Mouse (Mus musculus) G1E (cell line): ENCODE measurements at regions not wholly inside any gene's neighbourhood (a gene's known extent, or its start where the extent isn't known, plus 50 kb on each side); places are given as distances from the start of the nearest gene placed in this dataset.

Source experiments
- GATA1 ChIP-seq: IDR thresholded peaks from 2 replicates; pipeline ENCODE4 v1.6.1; 2012; ENCODE audit warnings: borderline replicate concordance, low read length, inconsistent platforms, mixed read lengths
- GATA2 ChIP-seq: IDR thresholded peaks from 2 replicates; pipeline ENCODE4 v1.6.1; 2012; ENCODE audit warnings: low read depth, low read length, inconsistent platforms, borderline replicate concordance

DNA sequence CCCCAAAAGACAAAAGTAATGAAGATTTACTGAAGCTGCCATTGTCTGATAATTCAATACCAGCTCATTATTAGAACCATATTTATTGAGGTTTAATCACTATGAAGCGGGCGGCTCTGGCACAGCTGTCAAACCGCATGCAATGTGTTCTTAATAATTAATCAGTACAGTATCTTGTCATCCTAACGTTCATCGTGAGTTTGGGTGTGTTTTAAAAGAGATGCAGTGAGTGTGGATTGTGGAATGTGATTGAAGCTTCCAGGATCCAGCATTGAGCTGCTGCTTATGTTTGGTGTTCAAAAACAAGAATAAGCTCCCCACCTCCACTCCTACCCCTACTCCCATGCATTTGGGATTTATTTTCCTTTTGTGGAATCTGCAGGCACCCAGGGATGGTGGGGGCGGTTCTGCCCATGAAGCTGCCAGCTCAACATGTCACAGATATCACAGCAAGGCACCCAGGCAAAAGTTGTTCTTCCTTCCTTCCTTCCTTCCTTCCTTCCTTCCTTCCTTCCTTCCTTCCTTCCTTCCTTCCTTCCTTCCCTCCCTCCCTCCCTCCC lies 224.6 kb downstream of the Ttc32 start:
- TF ChIP-seq GATA2 (no peak), GATA1 (no peak)
